Mouse (Mus musculus) hindbrain, embryonic 16.5 days (tissue): ENCODE data around the gene Auh. TPM values are rescaled to one million over a fixed set of nuclear protein-coding genes. Genes with fewer than 3 reads are reported as not detected.

Experiments used
- ATAC-seq: fragments of 200-750 bp; cut with Nextera tagmentation; 2 replicates; pipeline ENCODE4 v1.8.0; 2017; ENCODE audit warnings: moderate TSS enrichment, moderate library complexity
- H3K27ac ChIP-seq: fragments of 300-500 bp; sonication (generic); 2 replicates; pipeline ENCODE4 v1.5.1; 2014; ENCODE audit warnings: low read depth, mild to moderate bottlenecking, control low read depth, low read length, moderate library complexity
- H3K27me3 ChIP-seq: fragments of 300-500 bp; sonication (generic); replicated peaks from 2 replicates; pipeline ENCODE4 v1.6.1; 2014; ENCODE audit warnings: low read length; ENCODE audit not compliant: control insufficient read depth, insufficient read depth
- H3K36me3 ChIP-seq: fragments of 300-500 bp; sonication (generic); 2 replicates; pipeline ENCODE4 v1.6.1; 2014; ENCODE audit warnings: mild to moderate bottlenecking, low read length, moderate library complexity, mixed read lengths; ENCODE audit not compliant: control insufficient read depth, insufficient read depth
- H3K4me1 ChIP-seq: fragments of 300-500 bp; sonication (generic); 2 replicates; pipeline ENCODE4 v1.6.1; 2014; ENCODE audit warnings: low read depth, low read length; ENCODE audit not compliant: control insufficient read depth, insufficient read depth
- H3K4me2 ChIP-seq: fragments of 300-500 bp; sonication (generic); 2 replicates; pipeline ENCODE4 v1.6.1; 2014; ENCODE audit warnings: mild to moderate bottlenecking, low read length, control low read depth, moderate library complexity
- H3K4me3 ChIP-seq: fragments of 300-500 bp; sonication (generic); 2 replicates; pipeline ENCODE4 v1.5.1; 2014; ENCODE audit warnings: mild to moderate bottlenecking, low read length, control low read depth, moderate library complexity
- H3K9ac ChIP-seq: fragments of 300-500 bp; sonication (generic); 2 replicates; pipeline ENCODE4 v1.6.1; 2014; ENCODE audit warnings: low read depth, mild to moderate bottlenecking, control low read depth, low read length, moderate library complexity
- H3K9me3 ChIP-seq: fragments of 300-500 bp; sonication (generic); 2 replicates; pipeline ENCODE4 v1.6.1; 2014; ENCODE audit warnings: mild to moderate bottlenecking, low read length, moderate library complexity; ENCODE audit not compliant: control insufficient read depth
- WGBS: fragments of 180-500 bp; shearing (Covaris S2); extraction: QIAGEN DNeasy Blood & Tissue Kit; methylation state at CpG from one replicate; pipeline ENCODE4 v1.1.7; 2014; 5-methylcytosine and 5-hydroxymethylcytosine counted together
- polyA plus RNA-seq: library from polyadenylated mRNA; unstranded; fragments of >200 nt; fragmentation: Nextera tagmentation; extraction: Ambion mirVana; gene quantifications from 2 replicates; pipeline ENCODE4 v1.2.1, GENCODE M21; 2015

Gene Auh
- polyA plus RNA-seq, 1 experiment from 2014 or later = 75.0 TPM

DNA sequence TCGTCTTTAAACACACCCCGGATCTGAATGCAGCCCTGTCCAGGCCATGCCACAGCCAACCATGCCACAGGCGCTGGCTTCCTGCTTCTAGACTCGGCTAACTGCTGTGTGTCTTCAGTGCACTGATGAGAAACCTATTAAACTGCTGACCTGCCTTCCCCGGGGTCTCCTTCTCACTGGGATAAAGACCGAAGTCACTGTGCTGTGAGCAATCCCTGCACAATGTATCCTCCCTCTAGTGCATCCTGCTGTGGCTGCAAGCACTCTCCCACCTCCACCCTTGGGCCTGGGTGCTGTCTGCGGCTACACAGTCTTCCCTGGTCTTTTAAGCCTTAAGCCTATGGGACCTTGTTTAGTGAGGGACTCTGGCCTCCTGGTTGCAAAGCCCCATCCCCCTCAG is 50.7 kb downstream of the Auh start:
- H3K36me3 ChIP-seq = no peaks in the 10 kb centered on the region
- H3K27ac ChIP-seq = no peak overlapping the region
- no peak overlapping the region for H3K4me2 ChIP-seq
- H3K9ac ChIP-seq = no peak overlapping the region
- WGBS = 61% methylated on average over 7 of the region's 7 CpGs
- H3K9me3 ChIP-seq = no peaks in the 10 kb centered on the region
- no peaks in the 10 kb centered on the region for H3K27me3 ChIP-seq
- peaks cover 10% of the 10 kb centered on the region for H3K4me1 ChIP-seq
- no peak for ATAC-seq
- no peak overlapping the region for H3K4me3 ChIP-seq

DNA sequence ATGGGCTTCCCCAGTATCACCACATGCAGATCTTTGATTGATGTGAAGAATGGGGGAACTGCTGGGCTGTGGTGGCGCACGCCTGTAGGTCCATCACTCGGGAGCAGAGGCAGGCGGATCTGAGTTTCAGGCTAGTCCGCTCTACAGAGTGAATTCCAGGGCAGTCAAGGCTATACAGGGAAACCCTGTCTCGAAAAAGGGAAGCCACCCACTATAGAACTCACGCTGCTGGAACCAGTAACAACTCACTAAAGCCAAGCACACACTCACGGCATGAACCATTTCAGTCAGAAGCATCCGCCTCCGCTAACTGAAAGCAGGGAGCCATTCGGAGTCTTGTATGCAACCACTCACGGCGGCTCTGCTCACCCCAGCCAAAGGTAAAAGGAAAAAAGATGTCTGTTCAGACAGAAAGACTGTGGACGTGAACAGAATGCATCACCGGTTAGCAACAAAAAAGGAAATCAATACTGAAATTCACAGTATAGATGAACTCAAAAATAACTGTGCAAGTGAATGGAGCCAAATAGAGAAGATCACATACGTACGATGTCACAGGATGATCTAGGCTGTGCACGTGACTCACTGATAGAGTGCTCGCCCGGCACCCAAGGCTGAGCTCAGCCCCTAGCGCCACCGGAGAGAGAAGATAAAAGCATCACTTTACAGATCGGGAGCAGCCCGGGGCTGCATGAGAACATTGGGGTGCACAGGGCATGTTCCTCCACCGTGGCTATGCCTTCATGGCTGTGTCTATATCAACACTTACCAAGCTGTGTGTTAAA is 53.7 kb downstream of the Auh start:
- no peak overlapping the region for H3K4me2 ChIP-seq
- ATAC-seq = 0 out of 2 replicates have a peak, but pooled peaks have one; percentile 43
- H3K4me1 ChIP-seq = peaks cover 10% of the 10 kb centered on the region
- H3K27me3 ChIP-seq = no peaks in the 10 kb centered on the region
- no peaks in the 10 kb centered on the region for H3K9me3 ChIP-seq
- H3K36me3 ChIP-seq = no peaks in the 10 kb centered on the region
- H3K9ac ChIP-seq = no peak overlapping the region
- no peak overlapping the region for H3K4me3 ChIP-seq
- WGBS = 62% methylated on average over 25 of the region's 25 CpGs
- no peak overlapping the region for H3K27ac ChIP-seq

DNA sequence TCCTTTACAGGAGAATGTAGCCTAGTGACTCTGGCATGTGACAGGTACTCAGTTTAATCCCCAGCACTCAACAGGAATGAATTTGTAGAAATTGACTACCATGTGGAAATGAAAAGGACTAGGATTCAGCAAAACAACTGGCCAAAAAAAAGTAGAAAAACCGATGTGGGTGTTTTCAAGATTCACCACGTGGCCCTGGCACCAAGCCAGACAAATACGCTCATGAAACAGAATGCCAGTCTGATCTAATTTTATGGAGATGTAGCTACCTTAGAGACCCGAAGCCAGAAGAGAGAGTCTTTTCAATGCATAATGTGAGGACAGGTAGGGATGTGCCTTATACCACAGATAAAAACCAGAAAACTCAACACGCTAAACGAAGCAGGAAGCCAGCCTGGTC is 54.4 kb downstream of the Auh start:
- 58% methylated on average over 6 of the region's 6 CpGs for WGBS
- no peak for ATAC-seq
- peaks cover 4% of the 10 kb centered on the region for H3K4me1 ChIP-seq
- H3K4me2 ChIP-seq = no peak overlapping the region
- H3K4me3 ChIP-seq = no peak overlapping the region
- no peak overlapping the region for H3K9ac ChIP-seq
- no peak overlapping the region for H3K27ac ChIP-seq
- no peaks in the 10 kb centered on the region for H3K36me3 ChIP-seq
- H3K27me3 ChIP-seq = no peaks in the 10 kb centered on the region
- H3K9me3 ChIP-seq = no peaks in the 10 kb centered on the region

DNA sequence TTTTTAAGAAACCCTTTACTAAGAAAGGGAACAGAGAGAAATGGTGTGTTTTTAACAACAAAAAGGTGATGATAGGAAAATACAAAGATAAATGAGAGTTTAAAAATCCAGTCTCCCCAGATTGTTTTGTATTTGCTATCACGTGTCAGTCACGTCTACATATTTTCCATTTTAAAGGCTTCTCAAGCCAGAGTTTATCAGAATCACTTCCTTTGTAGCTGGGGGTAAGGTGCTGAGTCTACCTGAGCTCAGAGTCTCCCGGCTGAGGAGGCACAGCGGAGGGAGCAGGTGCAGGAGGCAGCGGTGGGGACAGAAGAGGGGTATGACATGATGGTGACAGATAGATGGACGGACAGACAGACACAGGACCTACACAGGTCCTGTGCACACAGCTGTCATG is 55.1 kb downstream of the Auh start:
- no peak overlapping the region for H3K27ac ChIP-seq
- no peak overlapping the region for H3K4me2 ChIP-seq
- no peak overlapping the region for H3K4me3 ChIP-seq
- no peaks in the 10 kb centered on the region for H3K9me3 ChIP-seq
- WGBS = 87% methylated on average over 6 of the region's 6 CpGs
- no peak overlapping the region for H3K9ac ChIP-seq
- no peaks in the 10 kb centered on the region for H3K36me3 ChIP-seq
- H3K27me3 ChIP-seq = no peaks in the 10 kb centered on the region
- no peaks in the 10 kb centered on the region for H3K4me1 ChIP-seq
- no peak for ATAC-seq

DNA sequence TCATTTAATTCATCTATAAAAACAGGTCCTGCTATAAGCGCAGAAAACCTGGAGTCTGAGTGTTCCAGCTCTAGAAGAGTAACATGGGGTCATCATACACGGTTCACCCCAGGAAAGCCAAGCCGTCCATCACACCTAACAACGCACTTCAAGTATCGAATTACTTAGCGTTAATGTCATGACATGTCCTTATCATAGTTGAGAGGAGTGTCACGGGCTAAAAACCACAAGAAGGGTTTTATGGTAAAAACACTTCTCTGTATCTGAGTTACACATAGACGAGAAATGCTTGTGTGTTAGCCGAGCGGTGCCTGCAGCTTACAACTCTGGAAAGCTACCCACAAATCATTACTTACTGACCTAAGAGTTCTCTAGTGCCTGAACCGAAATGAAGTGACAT is 55.6 kb downstream of the Auh start:
- no peak overlapping the region for H3K9ac ChIP-seq
- H3K4me1 ChIP-seq = no peaks in the 10 kb centered on the region
- ATAC-seq = no peak
- 81% methylated on average over 11 of the region's 11 CpGs for WGBS
- H3K27me3 ChIP-seq = no peaks in the 10 kb centered on the region
- no peak overlapping the region for H3K27ac ChIP-seq
- H3K36me3 ChIP-seq = no peaks in the 10 kb centered on the region
- no peak overlapping the region for H3K4me2 ChIP-seq
- H3K9me3 ChIP-seq = no peaks in the 10 kb centered on the region
- no peak overlapping the region for H3K4me3 ChIP-seq

DNA sequence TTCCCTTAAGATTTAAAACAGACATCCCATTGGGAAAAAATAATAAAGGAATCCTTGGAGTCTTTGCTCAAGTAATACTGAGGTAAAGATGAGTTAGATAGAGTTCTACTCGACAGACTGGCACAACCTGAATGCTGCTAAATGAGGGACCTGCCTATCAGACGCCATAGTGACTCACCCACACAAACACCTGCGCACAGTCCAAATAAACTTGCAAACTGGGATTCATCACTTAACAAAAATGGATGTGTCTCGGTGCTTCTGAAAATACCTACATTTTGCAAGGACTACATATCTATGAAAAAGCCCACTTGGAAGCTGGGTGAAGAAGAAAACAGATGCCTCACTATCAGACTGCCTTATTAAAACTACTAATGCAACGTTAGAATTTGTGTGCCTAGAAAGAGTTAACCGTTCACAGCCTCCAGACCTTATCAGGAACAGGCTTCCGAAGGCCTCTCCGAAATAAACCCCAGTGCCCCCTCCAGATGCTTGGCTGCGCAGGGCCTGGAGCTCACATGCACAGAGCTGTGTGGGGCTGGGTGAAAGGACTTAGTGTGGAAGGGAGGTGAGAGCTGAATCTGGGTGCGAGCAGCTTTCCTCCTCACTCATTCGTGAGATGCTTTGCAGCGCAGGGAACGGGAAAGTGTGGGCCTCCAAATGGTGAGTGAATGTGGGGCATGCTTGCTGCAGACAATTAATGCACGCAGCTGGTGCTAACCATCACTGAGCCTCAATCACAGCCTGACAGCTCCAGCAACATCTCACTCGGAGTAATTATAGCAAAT is 63.3 kb downstream of the Auh start:
- H3K4me2 ChIP-seq = no peak overlapping the region
- no peak overlapping the region for H3K4me3 ChIP-seq
- no peak overlapping the region; the same call in 1 of the 2 replicates for H3K27ac ChIP-seq
- H3K4me1 ChIP-seq = peaks cover 8% of the 10 kb centered on the region
- no peaks in the 10 kb centered on the region for H3K27me3 ChIP-seq
- no peaks in the 10 kb centered on the region for H3K36me3 ChIP-seq
- ATAC-seq = peak; percentile 69
- no peaks in the 10 kb centered on the region for H3K9me3 ChIP-seq
- no peak overlapping the region for H3K9ac ChIP-seq
- WGBS = 45% methylated on average over 15 of the region's 15 CpGs

DNA sequence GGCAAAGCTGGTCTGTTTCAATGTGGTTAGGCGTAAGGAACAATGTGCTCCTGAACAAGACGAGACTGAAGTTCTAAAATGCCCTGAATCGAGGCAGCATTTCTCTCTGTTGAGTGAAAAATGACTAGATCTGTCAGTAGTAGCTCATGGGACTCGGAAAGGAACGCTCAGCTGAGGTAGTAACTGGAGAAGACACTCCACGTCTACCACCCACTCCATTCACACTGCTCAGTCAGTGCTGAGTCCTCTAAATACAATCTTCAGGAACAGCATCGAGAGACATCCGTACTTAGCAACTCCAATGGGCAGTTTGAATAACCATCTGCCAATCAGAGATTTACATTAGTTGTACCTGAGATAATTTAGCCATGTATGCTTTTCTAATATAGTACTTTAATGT is 66.0 kb downstream of the Auh start:
- no peak overlapping the region for H3K27ac ChIP-seq
- no peak overlapping the region for H3K4me2 ChIP-seq
- no peak overlapping the region for H3K9ac ChIP-seq
- H3K27me3 ChIP-seq = no peaks in the 10 kb centered on the region
- no peaks in the 10 kb centered on the region for H3K36me3 ChIP-seq
- H3K4me1 ChIP-seq = peaks cover 12% of the 10 kb centered on the region
- no peak for ATAC-seq
- no peak overlapping the region for H3K4me3 ChIP-seq
- H3K9me3 ChIP-seq = no peaks in the 10 kb centered on the region
- 89% methylated on average over 8 of the region's 8 CpGs for WGBS

DNA sequence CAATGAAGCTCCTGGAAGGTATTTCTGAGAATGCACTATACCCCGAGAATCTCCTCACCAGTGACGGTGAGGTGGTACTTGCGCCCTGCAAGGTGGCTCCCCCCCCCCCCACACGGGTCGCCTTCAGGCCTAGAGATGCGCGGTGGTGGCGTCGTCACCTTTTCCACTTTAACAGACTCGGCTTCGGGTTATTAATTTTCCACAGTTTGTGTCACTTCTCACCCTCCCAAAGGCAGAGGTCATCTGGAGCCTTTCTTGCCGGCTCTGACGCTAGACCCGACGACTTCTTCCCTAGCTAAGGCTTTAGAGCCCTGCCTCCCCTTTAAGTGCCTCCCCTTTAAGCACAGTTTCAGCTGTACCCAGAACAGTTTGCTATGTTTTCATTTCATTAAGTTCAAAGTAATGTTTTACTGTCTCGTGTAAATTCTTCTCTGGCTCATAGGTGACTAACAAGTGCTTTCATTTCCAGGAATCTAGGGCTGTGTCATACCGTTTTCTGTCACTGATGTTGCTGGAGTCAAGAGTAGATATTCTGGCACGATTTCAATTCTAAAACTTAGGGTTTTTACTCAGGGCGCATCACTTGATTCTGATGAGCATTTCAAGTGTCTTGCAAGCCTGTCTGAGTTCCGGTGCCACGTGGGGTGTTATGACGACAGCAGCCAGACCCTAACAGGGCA is 69.3 kb downstream of the Auh start:
- WGBS = 75% methylated on average over 22 of the region's 22 CpGs
- no peaks in the 10 kb centered on the region for H3K27me3 ChIP-seq
- H3K4me1 ChIP-seq = peaks cover 4% of the 10 kb centered on the region
- H3K4me2 ChIP-seq = no peak overlapping the region
- no peak overlapping the region for H3K9ac ChIP-seq
- no peak overlapping the region for H3K27ac ChIP-seq
- H3K36me3 ChIP-seq = no peaks in the 10 kb centered on the region
- H3K9me3 ChIP-seq = no peaks in the 10 kb centered on the region
- no peak for ATAC-seq
- no peak overlapping the region for H3K4me3 ChIP-seq
